Mouse (Mus musculus) thymus, adult 18-20 months (tissue): Measurements from ENCODE around the gene Sec16b.

Experiments
- DNase-seq, 2 experiments: peaks; one replicate each; pipeline ENCODE4 v3.0.0; 2022; ENCODE audit warnings: mixed read lengths in 2 of 2

The Sec16b gene

GRCm38 (mm10) chr1:157506522-157506921, at the start of gene Sec16b:
Sec16b (plus strand) TSS chr1:157506728.
- DNase-seq: no peak

GRCm38 (mm10) chr1:157457789-157458188, 48.7 kb upstream of the Sec16b start:
- no peak for DNase-seq

- DNase-seq: peak; percentile 66 to 67
Measured at GRCm38 (mm10) chr1:157458421-157459208, 47.9 kb upstream of the Sec16b start, which contains the start of gene Cryzl2. Cryzl2 (plus strand) TSS chr1:157458577.

GRCm38 (mm10) chr1:157459904-157460303, 46.6 kb upstream of the Sec16b start:
- DNase-seq: no peak

GRCm38 (mm10) chr1:157461276-157461675, 45.3 kb upstream of the Sec16b start:
- DNase-seq: no peak

GRCm38 (mm10) chr1:157462336-157462735, 44.2 kb upstream of the Sec16b start:
- DNase-seq: no peak

- DNase-seq: no peak
Measured at GRCm38 (mm10) chr1:157465194-157465593, 41.3 kb upstream of the Sec16b start.

GRCm38 (mm10) chr1:157467866-157468265, 38.7 kb upstream of the Sec16b start:
- no peak for DNase-seq

- DNase-seq: no peak
Measured at GRCm38 (mm10) chr1:157470761-157471386, 35.7 kb upstream of the Sec16b start.

- no peak for DNase-seq
Measured at GRCm38 (mm10) chr1:157472716-157473115, 33.8 kb upstream of the Sec16b start.

GRCm38 (mm10) chr1:157474865-157475264, 31.7 kb upstream of the Sec16b start:
- DNase-seq: no peak

GRCm38 (mm10) chr1:157476231-157476630, 30.3 kb upstream of the Sec16b start:
- no peak for DNase-seq

GRCm38 (mm10) chr1:157480090-157480489, 26.4 kb upstream of the Sec16b start:
- no peak for DNase-seq

GRCm38 (mm10) chr1:157480901-157481300, 25.6 kb upstream of the Sec16b start:
- DNase-seq: no peak

- no peak for DNase-seq
Measured at GRCm38 (mm10) chr1:157481666-157482065, 24.9 kb upstream of the Sec16b start.

- DNase-seq: no peak
Measured at GRCm38 (mm10) chr1:157484161-157484560, 22.4 kb upstream of the Sec16b start.

- no peak for DNase-seq
Measured at GRCm38 (mm10) chr1:157500657-157501056, 5.9 kb upstream of the Sec16b start.

GRCm38 (mm10) chr1:157501352-157501945, 5.1 kb upstream of the Sec16b start:
- DNase-seq: no peak

- DNase-seq: no peak
Measured at GRCm38 (mm10) chr1:157503071-157503470, 3.5 kb upstream of the Sec16b start.

GRCm38 (mm10) chr1:157506995-157507595, 567 bp downstream of the Sec16b start:
- DNase-seq: no peak

- DNase-seq: no peak
Measured at GRCm38 (mm10) chr1:157507814-157508213, 1.3 kb downstream of the Sec16b start.

- no peak for DNase-seq
Measured at GRCm38 (mm10) chr1:157512690-157513448, 6.3 kb downstream of the Sec16b start.

- no peak for DNase-seq
Measured at GRCm38 (mm10) chr1:157513559-157513958, 7.0 kb downstream of the Sec16b start.
